Mouse (Mus musculus): Measurements from ENCODE around the gene Usp43. TPM values are rescaled to one million over a fixed set of nuclear protein-coding genes. Genes with fewer than 3 reads are reported as not detected.

Usp43 gene
- 0.74 and 1.3 TPM in 2 replicates for polyA plus RNA-seq (2014; fragmentation: Nextera tagmentation; extraction: Ambion mirVana)

DNA sequence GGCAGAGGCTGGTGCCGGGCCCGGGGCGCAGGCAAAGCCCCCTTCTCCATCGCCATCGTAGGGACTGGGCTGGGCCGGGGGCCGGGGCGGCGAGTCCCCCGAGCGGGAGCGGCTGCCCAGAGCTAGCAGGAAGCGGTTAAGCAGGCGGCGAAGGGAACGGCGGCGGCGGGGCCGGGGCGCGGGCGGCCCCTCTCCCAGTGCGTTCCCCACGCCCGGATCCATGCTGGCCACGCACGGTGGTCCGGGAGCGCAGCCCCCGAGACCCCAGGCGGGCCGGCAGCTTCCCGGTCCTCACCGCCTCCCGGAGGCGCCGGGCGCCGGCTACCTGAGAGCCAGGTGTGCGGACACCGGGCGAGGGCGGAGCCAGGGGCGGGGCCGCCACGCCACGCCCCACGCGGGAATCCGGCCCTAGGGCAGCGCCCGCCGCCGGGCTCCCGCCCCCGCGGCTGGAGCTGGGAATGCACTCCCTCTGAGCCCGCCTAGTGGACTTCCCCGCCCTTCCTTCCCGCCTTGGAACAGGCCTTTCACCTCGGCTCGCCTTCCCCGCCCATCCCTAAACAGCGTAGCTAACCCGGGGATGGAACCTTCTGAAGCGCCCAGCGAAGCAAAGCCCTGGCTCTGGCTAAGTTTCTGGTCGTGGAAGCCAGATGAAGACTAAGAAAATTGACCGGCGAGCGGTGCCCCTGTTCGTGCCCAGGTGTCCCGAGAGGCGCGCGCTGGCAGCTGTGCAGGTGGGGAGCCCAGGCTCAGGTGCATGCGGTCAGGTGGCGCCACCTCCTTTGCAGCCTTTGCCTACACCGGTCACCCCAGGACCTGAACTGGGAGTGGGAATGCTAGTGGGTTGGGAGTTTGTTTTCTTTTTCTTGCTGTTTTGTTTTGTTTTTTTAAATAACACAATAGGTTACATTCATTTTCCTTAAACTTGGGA is at the start of gene Usp43:
Gene Usp43, minus strand, starts transcription at position 327 of the 928 bp plus-strand sequence.
- under 1% methylated on average over 69 of the region's 80 CpGs for WGBS
- H3K27ac ChIP-seq (ENCODE audit: low read depth, low read length): no peak within 1 kb of the TSS
- peak; percentile 67 for ATAC-seq (ENCODE audit: insufficient read depth, low FRiP score, low TSS enrichment)

DNA sequence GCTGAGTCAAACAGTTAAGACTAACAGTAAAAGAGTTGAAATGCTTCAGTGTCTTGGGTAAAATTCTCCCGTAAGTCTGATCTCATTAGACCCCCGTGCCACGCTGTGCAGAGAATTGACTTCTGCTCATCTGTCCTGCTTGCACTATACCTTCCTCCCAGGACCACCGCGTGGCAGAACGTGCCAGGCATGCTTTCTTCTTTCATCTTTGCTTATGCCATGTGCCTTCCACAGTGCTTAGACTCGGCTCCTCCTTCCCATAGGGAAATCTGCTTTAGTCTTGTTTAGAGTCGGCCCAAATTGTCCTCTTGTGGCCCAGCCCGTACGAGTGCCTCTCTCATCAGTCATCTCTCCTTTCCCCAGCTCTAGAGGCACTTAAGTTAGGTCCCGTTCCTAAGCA is 45.9 kb upstream of the Usp43 start:
- Histone ChIP-seq H3K9ac (ENCODE audit: low read length) (no peak overlapping the region), H3K4me2 (ENCODE audit: low read depth) (no peak overlapping the region), H3K4me3 (ENCODE audit: low read depth, low read length) (no peak overlapping the region), H3K36me3 (ENCODE audit: control insufficient read depth, insufficient read depth, low read length) (no peaks in the 10 kb centered on the region), H3K27me3 (ENCODE audit: control insufficient read depth, insufficient read depth, low read length) (no peaks in the 10 kb centered on the region), H3K27ac (ENCODE audit: low read depth, low read length) (no peak overlapping the region), H3K4me1 (ENCODE audit: control insufficient read depth, insufficient read depth, low read length) (no peaks in the 10 kb centered on the region), H3K9me3 (ENCODE audit: control insufficient read depth, low read length) (no peaks in the 10 kb centered on the region)
- DNase-seq (ENCODE audit: low spot score): no peak
- ATAC-seq (ENCODE audit: insufficient read depth, low FRiP score, low TSS enrichment): no peak
- 77% methylated on average over 11 of the region's 11 CpGs for WGBS

More for the DNA sequence above, at the start of gene Usp43:
- Histone ChIP-seq H3K9ac (ENCODE audit: low read length) (peak within 1 kb of the TSS; percentile 59), H3K36me3 (ENCODE audit: control insufficient read depth, insufficient read depth, low read length) (no peaks in the 10 kb centered on the region), H3K9me3 (ENCODE audit: control insufficient read depth, low read length) (no peaks in the 10 kb centered on the region), H3K4me3 (ENCODE audit: low read depth, low read length) (peak within 1 kb of the TSS; percentile 73), H3K4me1 (ENCODE audit: control insufficient read depth, insufficient read depth, low read length) (peaks cover 11% of the 10 kb centered on the region; the same call in 1 of the 2 replicates), H3K27me3 (ENCODE audit: control insufficient read depth, insufficient read depth, low read length) (peaks cover 15% of the 10 kb centered on the region), H3K4me2 (ENCODE audit: low read depth) (peak within 1 kb of the TSS; percentile 100)
- peak; percentile 67 for DNase-seq (ENCODE audit: low spot score)

DNA sequence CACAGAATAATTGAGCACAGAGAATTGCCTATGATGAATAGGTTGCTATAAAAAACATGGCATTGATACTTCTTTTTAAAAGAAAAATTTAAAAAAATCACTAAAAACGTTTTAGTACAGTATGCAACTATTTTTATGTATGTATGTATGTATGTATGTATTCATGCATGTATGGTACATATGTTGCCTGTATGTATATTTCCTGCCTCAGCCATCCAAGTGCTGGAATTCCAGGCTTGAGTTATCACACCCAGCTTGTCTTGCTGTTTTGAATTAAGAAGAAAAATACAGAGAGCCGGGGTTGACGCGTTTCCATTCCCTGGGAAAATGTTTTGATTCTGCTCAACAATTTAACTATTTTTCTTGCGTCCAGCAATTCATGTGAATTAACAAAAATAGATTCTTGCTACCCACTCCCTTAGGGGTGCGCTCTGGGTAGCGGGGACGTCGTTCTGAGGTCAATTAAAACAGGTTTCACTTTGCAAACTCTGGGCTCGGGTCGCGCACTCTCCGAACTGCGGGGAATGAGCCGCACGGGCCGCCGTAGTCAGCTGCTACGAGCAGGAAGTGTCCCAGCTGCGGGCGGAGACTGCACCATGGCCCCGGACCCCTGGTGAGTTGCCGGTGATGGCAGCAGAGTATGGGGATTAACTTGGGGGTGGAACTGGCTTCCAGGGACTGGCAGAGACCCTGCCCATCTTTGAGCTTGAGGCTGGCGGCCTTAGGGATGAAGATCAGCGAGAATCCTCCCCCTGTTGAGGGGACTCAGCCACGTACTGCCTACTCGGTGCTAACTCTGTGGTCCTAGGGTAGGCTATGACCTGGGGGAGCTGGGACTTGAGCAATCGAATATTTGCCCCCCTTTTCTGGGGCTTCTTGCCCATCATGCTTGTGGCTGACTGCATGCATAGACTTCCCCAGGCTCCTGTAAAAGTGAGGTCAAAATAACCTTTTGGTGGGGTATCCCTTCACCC is 44.2 kb upstream of the Usp43 start, which contains the start of gene Stx8:
Gene Stx8, plus strand, starts transcription at position 289 of the 974 bp plus-strand sequence.
- WGBS: under 1% methylated on average over 28 of the region's 28 CpGs
- Histone ChIP-seq H3K4me2 (ENCODE audit: low read depth) (peak within 1 kb of the TSS; percentile 77), H3K27me3 (ENCODE audit: control insufficient read depth, insufficient read depth, low read length) (no peaks in the 10 kb centered on the region), H3K4me1 (ENCODE audit: control insufficient read depth, insufficient read depth, low read length) (no peaks in the 10 kb centered on the region), H3K36me3 (ENCODE audit: control insufficient read depth, insufficient read depth, low read length) (no peaks in the 10 kb centered on the region), H3K9ac (ENCODE audit: low read length) (peak within 1 kb of the TSS; percentile 80), H3K9me3 (ENCODE audit: control insufficient read depth, low read length) (no peaks in the 10 kb centered on the region), H3K4me3 (ENCODE audit: low read depth, low read length) (peak within 1 kb of the TSS; percentile 87), H3K27ac (ENCODE audit: low read depth, low read length) (no peak within 1 kb of the TSS)
- DNase-seq (ENCODE audit: low spot score) (peak; percentile 88), ATAC-seq (ENCODE audit: insufficient read depth, low FRiP score, low TSS enrichment) (peak; percentile 48; the same call in 1 of the 2 replicates)

- 10% methylated on average over 15 of the region's 15 CpGs for WGBS
- peak within 1 kb of the TSS; percentile 80 for H3K9ac ChIP-seq (ENCODE audit: low read length)
- H3K4me1 ChIP-seq (ENCODE audit: control insufficient read depth, insufficient read depth, low read length): no peaks in the 10 kb centered on the region
- H3K4me2 ChIP-seq (ENCODE audit: low read depth): peak within 1 kb of the TSS; percentile 77
- H3K4me3 ChIP-seq (ENCODE audit: low read depth, low read length): peak within 1 kb of the TSS; percentile 87
- H3K36me3 ChIP-seq (ENCODE audit: control insufficient read depth, insufficient read depth, low read length): no peaks in the 10 kb centered on the region
- DNase-seq (ENCODE audit: low spot score): peak; percentile 87
- no peak within 1 kb of the TSS for H3K27ac ChIP-seq (ENCODE audit: low read depth, low read length)
- H3K27me3 ChIP-seq (ENCODE audit: control insufficient read depth, insufficient read depth, low read length): no peaks in the 10 kb centered on the region
- no peaks in the 10 kb centered on the region for H3K9me3 ChIP-seq (ENCODE audit: control insufficient read depth, low read length)
- no peak; the same call in 1 of the 2 replicates for ATAC-seq (ENCODE audit: insufficient read depth, low FRiP score, low TSS enrichment)
Measured at GRCm38 (mm10) chr11:67965242-67965883, 43.4 kb upstream of the Usp43 start, which contains the start of gene Cfap52. Cfap52 (minus strand) TSS chr11:67965651.

DNA sequence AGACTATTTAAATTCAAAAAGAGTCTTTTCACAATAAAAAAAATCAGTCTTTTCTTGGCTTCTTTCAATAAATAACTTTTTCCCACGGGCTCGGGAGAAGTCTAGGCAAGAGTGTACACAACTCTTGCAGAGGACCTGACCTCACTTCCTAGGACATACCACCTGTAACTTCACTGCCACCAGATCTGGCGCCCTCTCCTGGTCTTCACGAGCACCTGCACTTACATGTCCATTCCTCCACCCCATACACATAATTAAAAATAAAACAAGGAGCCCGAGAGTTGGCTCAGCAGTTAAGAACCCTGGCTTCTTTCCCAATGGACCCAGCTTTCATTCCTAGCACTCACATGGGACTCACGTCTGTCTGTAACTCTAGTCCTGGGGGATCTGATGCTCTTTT is 42.2 kb upstream of the Usp43 start:
- H3K9ac ChIP-seq (ENCODE audit: low read length): no peak overlapping the region
- H3K9me3 ChIP-seq (ENCODE audit: control insufficient read depth, low read length): no peaks in the 10 kb centered on the region
- H3K27ac ChIP-seq (ENCODE audit: low read depth, low read length): no peak overlapping the region
- no peaks in the 10 kb centered on the region for H3K4me1 ChIP-seq (ENCODE audit: control insufficient read depth, insufficient read depth, low read length)
- no peak for DNase-seq (ENCODE audit: low spot score)
- no peak overlapping the region for H3K4me3 ChIP-seq (ENCODE audit: low read depth, low read length)
- H3K36me3 ChIP-seq (ENCODE audit: control insufficient read depth, insufficient read depth, low read length): no peaks in the 10 kb centered on the region
- ATAC-seq (ENCODE audit: insufficient read depth, low FRiP score, low TSS enrichment): no peak
- WGBS: 74% methylated on average over 6 of the region's 6 CpGs
- H3K27me3 ChIP-seq (ENCODE audit: control insufficient read depth, insufficient read depth, low read length): no peaks in the 10 kb centered on the region
- no peak overlapping the region for H3K4me2 ChIP-seq (ENCODE audit: low read depth)

- no peaks in the 10 kb centered on the region for H3K9me3 ChIP-seq (ENCODE audit: control insufficient read depth, low read length)
- no peak overlapping the region for H3K9ac ChIP-seq (ENCODE audit: low read length)
- H3K36me3 ChIP-seq (ENCODE audit: control insufficient read depth, insufficient read depth, low read length): no peaks in the 10 kb centered on the region
- no peak overlapping the region for H3K4me2 ChIP-seq (ENCODE audit: low read depth)
- 87% methylated on average over 6 of the region's 6 CpGs for WGBS
- no peaks in the 10 kb centered on the region for H3K27me3 ChIP-seq (ENCODE audit: control insufficient read depth, insufficient read depth, low read length)
- no peak overlapping the region for H3K4me3 ChIP-seq (ENCODE audit: low read depth, low read length)
- DNase-seq (ENCODE audit: low spot score): no peak
- H3K4me1 ChIP-seq (ENCODE audit: control insufficient read depth, insufficient read depth, low read length): no peaks in the 10 kb centered on the region
- no peak overlapping the region for H3K27ac ChIP-seq (ENCODE audit: low read depth, low read length)
- no peak for ATAC-seq (ENCODE audit: insufficient read depth, low FRiP score, low TSS enrichment)
Measured at GRCm38 (mm10) chr11:67954413-67954812, 32.5 kb upstream of the Usp43 start.

DNA sequence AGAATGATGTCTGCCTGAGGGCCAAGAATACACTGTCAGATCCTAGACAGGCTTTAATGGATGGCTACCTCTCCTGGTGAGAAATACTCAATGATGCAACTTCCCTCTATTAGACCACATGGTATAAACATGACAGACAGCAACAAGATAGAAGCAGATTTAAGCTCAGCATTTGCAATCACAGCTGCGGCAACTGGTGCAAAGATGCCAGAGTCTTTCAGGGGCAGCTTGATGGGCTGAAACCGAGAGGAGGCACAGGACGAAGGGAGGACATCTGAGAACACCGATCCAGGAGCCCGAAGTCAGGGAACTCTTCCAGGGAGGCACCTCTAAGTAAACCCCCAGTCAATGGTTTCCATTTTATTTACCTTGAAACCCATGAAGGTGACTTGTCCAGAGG is 31.7 kb upstream of the Usp43 start:
- ATAC-seq (ENCODE audit: insufficient read depth, low FRiP score, low TSS enrichment) (no peak), DNase-seq (ENCODE audit: low spot score) (no peak)
- Histone ChIP-seq H3K36me3 (ENCODE audit: control insufficient read depth, insufficient read depth, low read length) (no peaks in the 10 kb centered on the region), H3K27me3 (ENCODE audit: control insufficient read depth, insufficient read depth, low read length) (no peaks in the 10 kb centered on the region), H3K4me3 (ENCODE audit: low read depth, low read length) (no peak overlapping the region), H3K27ac (ENCODE audit: low read depth, low read length) (no peak overlapping the region), H3K9ac (ENCODE audit: low read length) (no peak overlapping the region), H3K9me3 (ENCODE audit: control insufficient read depth, low read length) (no peaks in the 10 kb centered on the region), H3K4me2 (ENCODE audit: low read depth) (no peak overlapping the region), H3K4me1 (ENCODE audit: control insufficient read depth, insufficient read depth, low read length) (no peaks in the 10 kb centered on the region)
- 91% methylated on average over 5 of the region's 5 CpGs for WGBS

DNA sequence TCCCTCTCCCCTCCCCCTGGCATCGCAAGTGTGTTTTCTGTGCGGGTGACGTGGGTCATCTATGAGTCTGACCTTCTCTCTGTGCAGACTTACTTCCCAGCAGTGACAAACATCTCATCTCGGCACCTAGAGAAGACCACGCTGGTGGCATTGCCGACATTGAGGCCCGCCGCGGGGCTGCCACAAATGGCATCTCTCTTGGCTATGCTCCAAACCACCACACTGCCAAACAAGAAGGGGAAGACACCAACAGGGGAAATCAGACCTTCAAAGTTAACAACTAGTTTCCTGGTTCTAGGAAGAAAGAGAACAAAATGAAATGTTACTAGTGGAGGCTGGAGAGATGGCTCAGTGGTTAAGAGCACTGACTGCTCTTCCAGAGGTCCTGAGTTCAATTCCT is 27.5 kb upstream of the Usp43 start:
- Histone ChIP-seq H3K27ac (ENCODE audit: low read depth, low read length) (no peak overlapping the region), H3K4me3 (ENCODE audit: low read depth, low read length) (no peak overlapping the region), H3K9ac (ENCODE audit: low read length) (no peak overlapping the region), H3K9me3 (ENCODE audit: control insufficient read depth, low read length) (no peaks in the 10 kb centered on the region), H3K4me1 (ENCODE audit: control insufficient read depth, insufficient read depth, low read length) (no peaks in the 10 kb centered on the region), H3K27me3 (ENCODE audit: control insufficient read depth, insufficient read depth, low read length) (no peaks in the 10 kb centered on the region), H3K4me2 (ENCODE audit: low read depth) (no peak overlapping the region), H3K36me3 (ENCODE audit: control insufficient read depth, insufficient read depth, low read length) (no peaks in the 10 kb centered on the region)
- 89% methylated on average over 9 of the region's 9 CpGs for WGBS
- DNase-seq (ENCODE audit: low spot score): no peak
- no peak for ATAC-seq (ENCODE audit: insufficient read depth, low FRiP score, low TSS enrichment)
